Mouse (Mus musculus): ENCODE results near the gene Dyrk1b. TPM values are rescaled to one million over a fixed set of nuclear protein-coding genes. Genes with fewer than 3 reads are reported as not detected.
"Not testable (repeated sequence)": the region's sequence is repeated elsewhere in the genome, so short reads cannot be mapped to it uniquely, and the experiment has no call there.

The Dyrk1b gene
- total RNA-seq, 4 experiments from 2014 or later, result 29.4 to 35.8 (median 34.7) TPM

GRCm38 (mm10) chr7:28195414-28196098 lies 16.3 kb downstream of the Dyrk1b start:
- DNase-seq, result no peak

DNA sequence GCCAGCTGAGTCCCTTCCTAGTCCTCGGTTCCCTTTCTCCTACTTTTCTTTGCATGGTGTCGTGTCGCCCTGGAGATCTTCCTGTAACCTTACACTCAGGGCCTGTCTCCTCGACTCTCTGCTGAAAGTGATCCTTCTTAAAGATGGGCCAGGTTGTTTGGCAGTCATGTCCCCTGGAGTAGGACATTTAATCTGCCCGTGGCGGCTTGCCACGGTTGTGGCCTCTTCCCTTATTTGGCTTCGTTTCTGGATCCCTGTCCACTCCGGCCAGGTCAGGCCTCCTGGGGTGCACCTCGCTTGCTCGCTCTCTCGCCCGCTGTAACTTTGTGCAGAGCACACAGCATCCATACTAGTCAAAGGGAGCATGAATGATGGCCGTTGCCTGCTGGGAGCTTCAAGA lies 17.3 kb downstream of the Dyrk1b start:
- DNase-seq, result no peak

DNA sequence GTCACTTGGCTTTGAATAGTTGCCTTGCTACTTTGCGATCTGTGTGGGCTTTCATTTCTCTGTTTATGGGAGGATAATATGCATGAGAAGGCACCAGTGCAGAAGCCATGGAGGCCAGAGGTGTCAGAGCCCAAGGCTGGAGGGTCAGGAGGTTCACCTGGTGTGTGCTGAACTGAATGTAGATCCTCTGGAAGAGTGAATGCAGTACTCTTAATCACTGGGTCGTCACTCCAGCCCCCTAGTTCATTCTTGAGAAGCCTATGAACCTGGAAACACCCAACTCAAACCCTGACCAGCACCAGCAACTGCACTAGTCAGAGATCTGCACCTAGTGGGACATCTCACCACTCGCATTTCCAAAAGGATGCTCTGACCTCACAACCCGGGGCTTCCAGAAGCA lies 19.8 kb downstream of the Dyrk1b start:
- DNase-seq, result no peak

GRCm38 (mm10) chr7:28203207-28204108 lies 24.2 kb downstream of the Dyrk1b start:
- DNase-seq, result no peak

- DNase-seq, result no peak
Observed at GRCm38 (mm10) chr7:28206044-28206600, 26.9 kb downstream of the Dyrk1b start.

DNA sequence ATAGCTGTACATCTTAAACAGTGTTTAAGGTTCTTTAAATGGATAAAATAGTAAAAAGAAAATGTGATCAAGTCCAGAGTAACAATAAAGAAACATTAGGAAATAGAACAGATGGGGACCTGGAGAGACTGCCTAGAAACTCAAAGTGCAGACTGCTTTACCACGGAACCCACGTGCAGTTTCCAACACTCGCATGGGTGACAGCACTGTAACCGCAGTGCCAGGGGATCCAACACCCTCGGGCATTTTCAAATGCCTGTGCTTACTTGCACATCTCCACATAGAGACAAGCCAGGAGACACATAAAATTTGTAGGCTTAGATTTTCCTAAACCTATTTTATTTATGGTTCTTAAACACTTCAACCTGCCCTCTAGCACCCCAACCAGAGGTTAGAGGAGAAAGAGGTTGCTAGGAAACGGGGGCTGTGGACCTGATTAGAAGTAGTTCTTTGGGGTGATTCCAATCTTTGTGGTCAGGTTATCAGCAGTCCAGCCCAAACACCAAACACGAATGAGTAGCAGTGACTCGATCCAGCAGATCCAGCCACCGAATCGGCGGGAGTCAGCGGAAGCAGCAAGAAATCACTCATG lies 29.2 kb downstream of the Dyrk1b start:
- DNase-seq, result no peak

DNA sequence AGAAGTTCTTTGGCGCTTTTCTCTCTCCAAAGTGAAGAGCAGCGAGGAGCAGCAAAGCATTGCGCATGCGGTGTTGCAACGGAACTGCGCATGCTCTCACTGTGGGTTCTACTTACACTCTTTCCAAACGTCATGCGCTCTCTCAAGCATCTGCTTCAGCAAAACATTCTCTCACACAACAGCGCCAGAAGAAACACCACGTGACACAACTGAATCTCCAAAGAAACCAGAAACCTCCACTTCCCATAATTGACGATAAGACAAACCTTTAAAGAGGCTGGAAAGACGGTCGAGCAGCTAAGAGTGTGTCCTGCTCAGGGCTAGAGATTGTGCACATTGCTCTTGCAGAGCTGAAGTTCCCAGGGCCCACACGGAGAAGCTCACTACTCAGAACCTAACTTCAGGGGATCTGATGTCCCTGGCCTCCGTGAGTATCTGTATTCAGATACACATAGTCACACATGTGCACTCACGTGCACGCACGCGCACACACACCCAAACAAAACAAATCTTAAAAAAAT lies 29.8 kb downstream of the Dyrk1b start:
- peak; percentile 53 for DNase-seq

- DNase-seq, result no peak
Observed at GRCm38 (mm10) chr7:28210731-28211130, 31.5 kb downstream of the Dyrk1b start.

GRCm38 (mm10) chr7:28214142-28214541 lies 34.9 kb downstream of the Dyrk1b start:
- DNase-seq, result peak; percentile 39

- not testable (repeated sequence) for DNase-seq
Observed at GRCm38 (mm10) chr7:28215950-28216349, 36.7 kb downstream of the Dyrk1b start.

GRCm38 (mm10) chr7:28217811-28218210 lies 38.5 kb downstream of the Dyrk1b start:
- DNase-seq, result not testable (repeated sequence)

GRCm38 (mm10) chr7:28218951-28219740 lies 39.9 kb downstream of the Dyrk1b start:
- DNase-seq, result not testable (repeated sequence)

DNA sequence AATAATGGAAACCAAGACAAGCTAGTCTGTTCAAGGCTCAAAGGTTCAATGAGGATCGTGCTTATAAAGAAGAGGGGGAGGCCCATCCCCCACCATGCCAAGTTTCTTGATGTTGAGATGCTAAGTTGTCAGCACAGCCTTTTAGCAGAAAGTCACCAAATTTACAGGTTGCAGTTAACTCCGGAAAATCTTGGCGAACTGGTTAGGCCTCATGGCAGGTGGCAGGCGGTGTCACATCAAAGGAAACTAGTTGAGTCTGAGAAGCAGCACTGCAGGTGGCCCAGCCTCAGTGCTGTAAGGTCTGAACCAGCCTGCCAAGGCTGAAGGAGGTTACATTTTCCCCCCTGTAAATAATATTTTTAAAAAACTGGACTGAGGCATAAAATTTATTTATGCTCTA lies 47.6 kb downstream of the Dyrk1b start:
- DNase-seq, result not testable (repeated sequence)

- not testable (repeated sequence) for DNase-seq
Observed at GRCm38 (mm10) chr7:28227421-28227820, 48.2 kb downstream of the Dyrk1b start.

Other genes with a start within 250 kb of the Dyrk1b start
- 10 to 100 TPM; 11.7 to 17.8 (median 15.8) TPM for gene Zfp780b, start 200.3 kb upstream of the Dyrk1b start, total RNA-seq (2022)
- 1 to 10 TPM; 2.4 to 3.8 (median 2.9) TPM for gene Zfp850, start 165.4 kb upstream of the Dyrk1b start, total RNA-seq (2022)
- gene Psmc4, start 129.4 kb upstream of the Dyrk1b start, total RNA-seq (2022), result 100 to 1,000 TPM; 150 to 167 (median 162) TPM
- not detected for gene Fcgbp, start 108.2 kb upstream of the Dyrk1b start, total RNA-seq (2022)
- gene 9530053A07Rik, start 50.0 kb upstream of the Dyrk1b start, total RNA-seq (2022), result not detected
- 100 to 1,000 TPM in 1 of 4 experiments, 10 to 100 TPM in 3; 80.8 to 102 (median 88.7) TPM for gene Fbl, start 9.8 kb upstream of the Dyrk1b start, total RNA-seq (2022)
- 10 to 100 TPM; 22.6 to 28.2 (median 24.6) TPM for gene Eid2, start 88.4 kb downstream of the Dyrk1b start, total RNA-seq (2022)
- 10 to 100 TPM; 17.2 to 19.9 (median 18.7) TPM for gene Eid2b, start 98.3 kb downstream of the Dyrk1b start, total RNA-seq (2022)
- under 1 TPM in 1 of 4 experiments, not detected in 3; 0.28 TPM for gene Selenov, start 111.7 kb downstream of the Dyrk1b start, total RNA-seq (2022)
- gene Dll3, start 122.8 kb downstream of the Dyrk1b start, total RNA-seq (2022), result under 1 TPM; 0.14 to 0.62 (median 0.40) TPM
- 10 to 100 TPM; 68.5 to 83.7 (median 71.2) TPM for gene Timm50, start 132.6 kb downstream of the Dyrk1b start, total RNA-seq (2022)
- gene Supt5, start 159.3 kb downstream of the Dyrk1b start, total RNA-seq (2022), result 100 to 1,000 TPM; 135 to 251 (median 169) TPM
- 1,000 to 10,000 TPM in 3 of 4 experiments, 100 to 1,000 TPM in 1; 948 to 1,196 (median 1,106) TPM for gene Rps16, start 171.2 kb downstream of the Dyrk1b start, total RNA-seq (2022)
- gene Plekhg2, start 193.1 kb downstream of the Dyrk1b start, total RNA-seq (2022), result 10 to 100 TPM; 13.6 to 28.9 (median 20.9) TPM
- 10 to 100 TPM; 12.8 to 33.6 (median 21.5) TPM for gene Zfp36, start 200.8 kb downstream of the Dyrk1b start, total RNA-seq (2022)
- 10 to 100 TPM; 24.5 to 44.1 (median 29.5) TPM for gene Med29, start 213.2 kb downstream of the Dyrk1b start, total RNA-seq (2022)
- 100 to 1,000 TPM in 1 of 4 experiments, 10 to 100 TPM in 3; 61.6 to 102 (median 87.9) TPM for gene Paf1, start 213.5 kb downstream of the Dyrk1b start, total RNA-seq (2022)